ENCODE assay signal across 8 mouse cellular contexts in genomic region chr19:41646947-41647631, GRCm38 (mm10).
DNase-seq lines count a peak whose midpoint lies in the region; ATAC-seq lines count a peak whose summit lies in the region.

No protein-coding gene starts in this region.

- ATAC-seq in embryonic facial prominence, embryonic 14.5 days (ENCODE audit: low read depth) = 0 out of 2 replicates have a peak, but pooled peaks have one; percentile 20
- no peak for ATAC-seq in heart, embryonic 11.5 days (replicated peaks; ENCODE audit: insufficient number of reproducible peaks, low FRiP score, low TSS enrichment)
- ATAC-seq in megakaryocyte, adult 5-6 weeks (ENCODE audit: poor library complexity, severe bottlenecking) = peak; percentile 94
- ATAC-seq in activated CD4-positive, CD25-positive, alpha-beta regulatory T cell, adult 4 months = no peak

- H3K4me3 ChIP-seq in embryonic facial prominence, embryonic 14.5 days (ENCODE audit: low read depth, low read length) = no peak overlapping the region
- no peak overlapping the region for H3K4me3 ChIP-seq in heart, embryonic 11.5 days (ENCODE audit: low read depth, low read length)

- no peaks in the 10 kb centered on the region for H3K4me1 ChIP-seq in embryonic facial prominence, embryonic 14.5 days (ENCODE audit: control insufficient read depth, insufficient read depth, low read length)
- no peaks in the 10 kb centered on the region for H3K4me1 ChIP-seq in heart, embryonic 11.5 days (ENCODE audit: control insufficient read depth, insufficient read depth, low read length)

- H3K9me3 ChIP-seq in embryonic facial prominence, embryonic 14.5 days (ENCODE audit: control insufficient read depth, low read length) = no peaks in the 10 kb centered on the region
- no peaks in the 10 kb centered on the region for H3K9me3 ChIP-seq in heart, embryonic 11.5 days (replicated peaks; ENCODE audit: control insufficient read depth, low read length)

- no peaks in the 10 kb centered on the region for H3K27me3 ChIP-seq in embryonic facial prominence, embryonic 14.5 days (replicated peaks; ENCODE audit: control insufficient read depth, insufficient read depth, low read length)
- H3K27me3 ChIP-seq in heart, embryonic 11.5 days (ENCODE audit: control insufficient read depth, insufficient read depth, low read length) = peaks cover 23% of the 10 kb centered on the region

- no peaks in the 10 kb centered on the region for H3K36me3 ChIP-seq in embryonic facial prominence, embryonic 14.5 days (ENCODE audit: control insufficient read depth, insufficient read depth, low read length)
- H3K36me3 ChIP-seq in heart, embryonic 11.5 days (ENCODE audit: control insufficient read depth, insufficient read depth, low read length) = no peaks in the 10 kb centered on the region

- no peak overlapping the region for H3K27ac ChIP-seq in embryonic facial prominence, embryonic 14.5 days (replicated peaks; ENCODE audit: low read depth, low read length)
- H3K27ac ChIP-seq in heart, embryonic 11.5 days (ENCODE audit: low read depth, low read length) = no peak overlapping the region

- H3K4me2 ChIP-seq in embryonic facial prominence, embryonic 14.5 days (ENCODE audit: low read depth, low read length) = 0 out of 2 replicates have a peak overlapping the region, but pooled peaks have one; percentile 4
- H3K4me2 ChIP-seq in heart, embryonic 11.5 days = peak overlapping the region; percentile 25

- WGBS in embryonic facial prominence, embryonic 14.5 days = 41% methylated on average over 16 of the region's 16 CpGs
- 32% methylated on average over 16 of the region's 16 CpGs for WGBS in heart, embryonic 11.5 days (ENCODE audit: insufficient replicate concordance)

- peak; percentile 66 for DNase-seq in ES-CJ7 (ENCODE audit: low read depth, low spot score)
- peak; percentile 67 to 78 for DNase-seq in adrenal gland, postnatal 36 days
- peak; percentile 74 for DNase-seq in embryonic facial prominence, embryonic 14.5 days (ENCODE audit: low spot score)
- peak; percentile 64 for DNase-seq in layer of hippocampus, adult 9-10 months (ENCODE audit: low spot score)
- DNase-seq in right cerebral cortex, postnatal 36 days (ENCODE audit: low spot score in 2 of 2) = peak; percentile 71

- H3K9ac ChIP-seq in embryonic facial prominence, embryonic 14.5 days (ENCODE audit: low read depth, low read length) = no peak overlapping the region
- no peak overlapping the region for H3K9ac ChIP-seq in heart, embryonic 11.5 days (ENCODE audit: low read depth, low read length)

Comparison
In these comparisons a context has a peak if more than half of its experiments do, and no peak if none do; other contexts are left out.
1. ATAC-seq: peak in embryonic facial prominence, embryonic 14.5 days (single experiment) and megakaryocyte, adult 5-6 weeks (single experiment); none in heart, embryonic 11.5 days (single experiment) and activated CD4-positive, CD25-positive, alpha-beta regulatory T cell, adult 4 months (single experiment).
2. Peak in every context shown above with its lines, with median percentiles within 50 percentile points of each other: DNase-seq.